Mouse (Mus musculus): ENCODE data around the gene Upk3bl. TPM values are rescaled to one million over a fixed set of nuclear protein-coding genes. Genes with fewer than 3 reads are reported as not detected.

The Upk3bl gene
- polyA plus RNA-seq (2012) = not detected in 2 replicates

- TF ChIP-seq GATA1 (IDR thresholded peaks at IDR 0.05; ENCODE audit: low read length) = no peak
Measured at GRCm38 (mm10) chr5:136054301-136055077, at the start of gene Upk3bl. TSS of gene Upk3bl (plus strand) at chr5:136054492.

GRCm38 (mm10) chr5:136004537-136004936, 49.8 kb upstream of the Upk3bl start:
- no peak for TF ChIP-seq GATA1 (IDR thresholded peaks at IDR 0.05; ENCODE audit: low read length)

GRCm38 (mm10) chr5:136007745-136008144, 46.5 kb upstream of the Upk3bl start:
- no peak for TF ChIP-seq GATA1 (IDR thresholded peaks at IDR 0.05; ENCODE audit: low read length)

GRCm38 (mm10) chr5:136014877-136015276, 39.4 kb upstream of the Upk3bl start:
- no peak for TF ChIP-seq GATA1 (IDR thresholded peaks at IDR 0.05; ENCODE audit: low read length)

- no peak for TF ChIP-seq GATA1 (IDR thresholded peaks at IDR 0.05; ENCODE audit: low read length)
Measured at GRCm38 (mm10) chr5:136015586-136015985, 38.7 kb upstream of the Upk3bl start.

- TF ChIP-seq GATA1 (IDR thresholded peaks at IDR 0.05; ENCODE audit: low read length) = no peak
Measured at GRCm38 (mm10) chr5:136016014-136016876, 38.0 kb upstream of the Upk3bl start.

- TF ChIP-seq GATA1 (IDR thresholded peaks at IDR 0.05; ENCODE audit: low read length) = no peak
Measured at GRCm38 (mm10) chr5:136017262-136017661, 37.0 kb upstream of the Upk3bl start.

GRCm38 (mm10) chr5:136018726-136019125, 35.6 kb upstream of the Upk3bl start:
- no peak for TF ChIP-seq GATA1 (IDR thresholded peaks at IDR 0.05; ENCODE audit: low read length)

GRCm38 (mm10) chr5:136019907-136020306, 34.4 kb upstream of the Upk3bl start:
- TF ChIP-seq GATA1 (IDR thresholded peaks at IDR 0.05; ENCODE audit: low read length) = no peak

- no peak for TF ChIP-seq GATA1 (IDR thresholded peaks at IDR 0.05; ENCODE audit: low read length)
Measured at GRCm38 (mm10) chr5:136025712-136026111, 28.6 kb upstream of the Upk3bl start.

- no peak for TF ChIP-seq GATA1 (IDR thresholded peaks at IDR 0.05; ENCODE audit: low read length)
Measured at GRCm38 (mm10) chr5:136026859-136027258, 27.4 kb upstream of the Upk3bl start.

- no peak for TF ChIP-seq GATA1 (IDR thresholded peaks at IDR 0.05; ENCODE audit: low read length)
Measured at GRCm38 (mm10) chr5:136027612-136028311, 26.5 kb upstream of the Upk3bl start.

- no peak for TF ChIP-seq GATA1 (IDR thresholded peaks at IDR 0.05; ENCODE audit: low read length)
Measured at GRCm38 (mm10) chr5:136034868-136035267, 19.4 kb upstream of the Upk3bl start.

- TF ChIP-seq GATA1 (IDR thresholded peaks at IDR 0.05; ENCODE audit: low read length) = no peak
Measured at GRCm38 (mm10) chr5:136035285-136035684, 19.0 kb upstream of the Upk3bl start.

GRCm38 (mm10) chr5:136036667-136037066, 17.6 kb upstream of the Upk3bl start:
- no peak for TF ChIP-seq GATA1 (IDR thresholded peaks at IDR 0.05; ENCODE audit: low read length)

Measured in G1E-ER4 (cell line).